ENCODE assay signal across 11 mouse cellular contexts in genomic region chr19:32242153-32242552, GRCm38 (mm10).
DNase-seq lines count a peak whose midpoint lies in the region; ATAC-seq and TF ChIP-seq lines count a peak whose summit lies in the region.
"Had no signal": no experiment of that assay in that cellular context is flagged by ENCODE, and none has a peak within 500 bp of the region (broad histone marks: within the 10 kb centered on the region; RNA-seq: fewer than 3 reads in every experiment).

No protein-coding gene starts in this region.

- H3K4me3 ChIP-seq in kidney, embryonic 16.5 days (ENCODE audit: low read length) = no peak overlapping the region
- H3K4me3 ChIP-seq in ES-E14 (ENCODE audit: insufficient read depth in 1 of 2, low read depth in 1 of 2, low read length in 2 of 2, poor library complexity in 1 of 2, severe bottlenecking in 1 of 2) = peak overlapping the region in 1 of 2 experiments; percentile 26; a peak in 1 of 4 replicates
- no peak overlapping the region for H3K4me3 ChIP-seq in liver, embryonic 15.5 days (replicated peaks)

- no peak for ATAC-seq in kidney, embryonic 16.5 days (ENCODE audit: low FRiP score, low TSS enrichment)
- no peak for ATAC-seq in liver, embryonic 15.5 days (ENCODE audit: insufficient read depth)
- no peak for ATAC-seq in inflammation-experienced regulatory T-cells, adult 6 months

- no peak overlapping the region for H3K27ac ChIP-seq in kidney, embryonic 16.5 days (ENCODE audit: low read length)
- peak overlapping the region; percentile 78 for H3K27ac ChIP-seq in ES-E14 (ENCODE audit: insufficient read depth, low read depth, low read length, poor library complexity, severe bottlenecking)
- peak overlapping the region; percentile 49; the same call in 1 of the 2 replicates for H3K27ac ChIP-seq in liver, embryonic 15.5 days (replicated peaks)

- DNase-seq in kidney, postnatal 14 days = peak; percentile 45
- DNase-seq in ES-E14 (ENCODE audit: low read depth, low spot score) = peak; percentile 68
- DNase-seq in fat pad, adult 2 months (ENCODE audit: extremely low read depth, low read depth, low spot score) = peak; percentile 52
- no peak for DNase-seq in layer of hippocampus, adult 9-10 months (ENCODE audit: low spot score)
- DNase-seq in embryo, embryonic 11 days = no peak
- DNase-seq: heart, postnatal 14 days; lung, embryonic 14.5 days; thymus, postnatal 14 days had no signal

- in situ Hi-C loops in ES-E14 (cut with MboI; ENCODE audit: low sequenced_read_pairs in 2 of 2, unreplicated experiment in 2 of 2) = no loop called here

- H3K9ac ChIP-seq in kidney, embryonic 16.5 days (replicated peaks; ENCODE audit: low read length) = no peak overlapping the region
- no peak overlapping the region for H3K9ac ChIP-seq in ES-E14 (ENCODE audit: insufficient read depth, low read depth, low read length, poor library complexity, severe bottlenecking)
- no peak overlapping the region for H3K9ac ChIP-seq in liver, embryonic 15.5 days
- H3K9ac ChIP-seq: lung, embryonic 14.5 days had no signal

- no peaks in the 10 kb centered on the region for H3K36me3 ChIP-seq in kidney, embryonic 16.5 days (ENCODE audit: insufficient read depth, low read length)
- no peaks in the 10 kb centered on the region for H3K36me3 ChIP-seq in ES-E14 (ENCODE audit: control insufficient read depth, insufficient read depth, low read length, poor library complexity, severe bottlenecking)
- no peaks in the 10 kb centered on the region for H3K36me3 ChIP-seq in liver, embryonic 15.5 days (replicated peaks)

- H3K4me1 ChIP-seq in kidney, embryonic 16.5 days (ENCODE audit: insufficient read depth, low read length) = peaks cover 40% of the 10 kb centered on the region
- peaks cover 22 to 36% of the 10 kb centered on the region in 2 experiments for H3K4me1 ChIP-seq in ES-E14 (ENCODE audit: control insufficient read depth in 2 of 2, insufficient read depth in 2 of 2, low read length in 2 of 2, poor library complexity in 1 of 2)
- H3K4me1 ChIP-seq in liver, embryonic 15.5 days (replicated peaks) = peaks cover 59% of the 10 kb centered on the region

- no peak overlapping the region for H3K4me2 ChIP-seq in kidney, embryonic 16.5 days (replicated peaks; ENCODE audit: low read depth, low read length)
- no peak overlapping the region for H3K4me2 ChIP-seq in liver, embryonic 15.5 days
- H3K4me2 ChIP-seq: lung, embryonic 14.5 days had no signal

- no peaks in the 10 kb centered on the region for H3K27me3 ChIP-seq in kidney, embryonic 16.5 days (ENCODE audit: insufficient read depth, low read length)
- H3K27me3 ChIP-seq in liver, embryonic 15.5 days = no peaks in the 10 kb centered on the region

- no peaks in the 10 kb centered on the region for H3K9me3 ChIP-seq in kidney, embryonic 16.5 days (ENCODE audit: low read length)
- H3K9me3 ChIP-seq in ES-E14 (ENCODE audit: control insufficient read depth, insufficient read depth, low read depth, low read length) = no peaks in the 10 kb centered on the region
- H3K9me3 ChIP-seq in liver, embryonic 15.5 days (replicated peaks) = no peaks in the 10 kb centered on the region

- WGBS in kidney, embryonic 16.5 days = 45% methylated on average over 4 of the region's 4 CpGs
- 59% methylated on average over 4 of the region's 4 CpGs for WGBS in liver, embryonic 15.5 days (ENCODE audit: insufficient replicate concordance)

TF ChIP-seq in ES-E14, 5 proteins besides CTCF, POLR2A, EP300 and RAD21:
- TF ChIP-seq HCFC1 (IDR thresholded peaks at IDR 0.05; ENCODE audit: borderline replicate concordance, insufficient read depth, low read length) (no peak), MAFK (IDR thresholded peaks at IDR 0.05; ENCODE audit: insufficient read depth, low read depth, low read length) (peak; percentile 83)

Comparison
In these comparisons a context has a peak if more than half of its experiments do, and no peak if none do; other contexts are left out.
1. DNase-seq: peak in kidney, postnatal 14 days (single experiment), ES-E14 (single experiment) and fat pad, adult 2 months (single experiment); none in layer of hippocampus, adult 9-10 months (single experiment) and embryo, embryonic 11 days (single experiment).